Mouse (Mus musculus): ENCODE results near the gene Cdk19.
"Not testable (repeated sequence)": the region's sequence is repeated elsewhere in the genome, so short reads cannot be mapped to it uniquely, and the experiment has no call there.

Cdk19 gene

DNA sequence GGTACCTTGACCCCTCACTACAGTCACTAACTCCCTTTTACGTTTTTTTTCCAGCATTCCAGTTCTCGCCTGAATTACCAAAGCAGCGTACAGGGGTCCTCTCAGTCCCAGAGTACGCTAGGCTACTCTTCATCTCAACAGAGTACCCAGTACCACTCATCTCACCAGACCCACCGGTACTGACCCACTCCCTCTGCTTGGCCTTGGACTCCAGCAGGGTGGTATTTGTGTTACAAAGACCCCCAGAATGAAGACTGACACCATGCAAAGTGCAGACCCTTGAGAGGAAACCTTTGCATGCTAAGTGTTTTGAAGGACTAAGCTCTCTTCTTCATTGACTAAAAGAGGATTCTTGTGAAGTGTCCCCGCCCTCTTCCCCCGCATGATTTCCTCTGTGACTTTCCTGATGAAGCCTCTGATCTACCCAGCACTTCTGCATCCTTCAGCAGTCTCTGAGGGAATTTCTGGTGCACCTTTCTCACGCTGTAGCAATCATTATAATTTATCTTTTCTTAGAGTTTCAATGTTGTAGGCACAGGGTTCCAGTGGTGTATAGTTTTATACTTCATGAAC is 140.3 kb downstream of the Cdk19 start:
- in situ Hi-C loops (cut with MboI) = no loop called here

GRCm38 (mm10) chr10:40481534-40481933 is 142.2 kb downstream of the Cdk19 start:
- in situ Hi-C loops (cut with MboI) = no loop called here

DNA sequence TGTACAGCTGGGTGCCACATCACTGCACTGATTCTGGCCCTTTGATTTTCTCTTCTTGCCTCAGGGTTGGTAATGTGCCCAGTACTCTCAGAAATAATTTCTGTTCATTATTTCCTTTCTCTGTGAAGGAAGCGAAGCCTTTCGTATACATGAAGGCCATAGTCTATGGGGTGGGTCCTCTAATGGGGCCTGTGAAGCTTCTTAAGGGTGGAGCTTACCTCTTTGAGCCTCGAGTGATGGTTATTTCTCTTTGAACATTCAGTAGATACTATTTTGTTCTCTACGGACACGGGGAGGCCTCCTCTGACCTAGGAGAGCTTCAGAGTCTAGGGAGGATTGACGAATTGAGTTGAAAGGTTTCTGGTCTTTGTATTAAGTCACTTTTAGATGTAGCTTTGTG is 142.9 kb downstream of the Cdk19 start:
- in situ Hi-C loops (cut with MboI) = no loop called here

- in situ Hi-C loops (cut with MboI) = no loop called here
Measured at GRCm38 (mm10) chr10:40489086-40489796, 149.9 kb downstream of the Cdk19 start.

DNA sequence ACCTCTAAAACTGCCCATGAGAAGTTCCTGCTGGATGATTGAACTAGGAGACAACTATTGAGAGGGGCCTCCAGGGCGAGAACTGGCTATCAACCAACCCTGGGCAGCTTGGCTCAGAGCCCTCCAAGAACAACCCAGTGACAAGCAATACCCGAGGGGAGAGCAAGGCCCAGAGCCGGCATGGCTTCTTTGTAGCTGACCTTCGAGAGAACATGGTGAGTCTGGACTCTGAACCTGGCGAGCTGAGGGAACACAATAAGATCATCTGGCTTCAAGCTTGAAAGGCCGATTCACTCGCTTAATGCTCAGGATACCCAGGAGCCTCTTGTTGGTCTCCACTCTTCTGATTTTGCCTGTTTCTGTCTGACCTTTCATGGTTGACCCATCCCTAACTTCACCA is 151.8 kb downstream of the Cdk19 start:
- in situ Hi-C loops (cut with MboI) = no loop called here

GRCm38 (mm10) chr10:40491748-40492147 is 152.4 kb downstream of the Cdk19 start:
- in situ Hi-C loops (cut with MboI) = no loop called here

GRCm38 (mm10) chr10:40494181-40495162 is 155.1 kb downstream of the Cdk19 start:
- in situ Hi-C loops (cut with MboI) = no loop called here

DNA sequence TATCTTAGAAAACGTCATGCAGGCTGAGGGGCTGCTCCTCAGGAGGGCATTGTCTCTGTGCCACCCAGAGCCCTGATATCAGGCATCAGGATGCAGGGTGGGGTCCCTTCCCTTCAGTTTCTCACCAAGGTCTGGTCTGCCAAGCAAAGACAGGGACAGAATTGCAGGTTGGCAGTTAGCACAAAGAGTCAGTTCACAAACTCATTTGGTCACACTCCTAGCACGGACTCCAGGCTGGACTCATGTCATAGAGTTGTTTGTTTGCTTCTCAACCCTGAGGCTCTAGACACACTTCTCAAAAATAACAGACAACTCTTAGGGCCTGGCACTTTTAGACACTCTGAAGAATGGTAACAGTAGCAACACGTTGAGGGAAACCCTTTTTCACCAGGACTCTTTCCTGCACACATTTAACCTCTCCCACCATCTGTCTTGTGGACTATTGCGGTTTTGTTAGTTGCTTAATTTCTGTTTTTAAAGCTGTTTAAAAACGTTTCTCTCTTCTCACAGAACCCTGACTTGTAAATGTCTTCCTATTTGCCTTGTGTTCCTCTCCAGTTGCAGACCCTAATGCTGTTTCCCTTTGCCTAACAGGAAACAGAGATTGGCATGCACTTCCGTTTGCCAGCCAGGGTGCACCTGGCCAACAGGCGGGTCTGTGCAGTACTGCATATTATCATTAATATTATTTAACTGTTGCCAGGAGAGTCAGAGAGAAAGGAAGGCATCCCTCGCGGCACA is 158.1 kb downstream of the Cdk19 start:
- in situ Hi-C loops (cut with MboI) = no loop called here

DNA sequence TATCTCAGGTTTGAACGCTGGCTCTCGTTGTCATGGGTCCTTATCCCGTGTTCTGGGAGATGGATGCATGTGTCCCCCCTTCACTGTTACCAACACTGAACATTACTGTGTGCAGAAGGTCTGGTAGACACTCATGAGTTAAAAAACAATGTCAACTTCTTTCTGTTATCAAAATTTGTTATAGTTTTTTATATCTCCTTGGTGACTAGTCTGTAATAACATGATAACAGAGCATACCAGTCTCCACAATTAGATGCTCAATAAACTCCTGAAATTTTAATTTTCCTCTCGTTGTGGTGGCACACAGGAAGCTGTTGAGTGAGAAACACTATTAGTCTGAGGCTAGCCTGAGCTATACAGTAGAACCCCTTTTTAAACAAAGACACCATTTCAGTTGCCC is 159.1 kb downstream of the Cdk19 start:
- in situ Hi-C loops (cut with MboI) = no loop called here

DNA sequence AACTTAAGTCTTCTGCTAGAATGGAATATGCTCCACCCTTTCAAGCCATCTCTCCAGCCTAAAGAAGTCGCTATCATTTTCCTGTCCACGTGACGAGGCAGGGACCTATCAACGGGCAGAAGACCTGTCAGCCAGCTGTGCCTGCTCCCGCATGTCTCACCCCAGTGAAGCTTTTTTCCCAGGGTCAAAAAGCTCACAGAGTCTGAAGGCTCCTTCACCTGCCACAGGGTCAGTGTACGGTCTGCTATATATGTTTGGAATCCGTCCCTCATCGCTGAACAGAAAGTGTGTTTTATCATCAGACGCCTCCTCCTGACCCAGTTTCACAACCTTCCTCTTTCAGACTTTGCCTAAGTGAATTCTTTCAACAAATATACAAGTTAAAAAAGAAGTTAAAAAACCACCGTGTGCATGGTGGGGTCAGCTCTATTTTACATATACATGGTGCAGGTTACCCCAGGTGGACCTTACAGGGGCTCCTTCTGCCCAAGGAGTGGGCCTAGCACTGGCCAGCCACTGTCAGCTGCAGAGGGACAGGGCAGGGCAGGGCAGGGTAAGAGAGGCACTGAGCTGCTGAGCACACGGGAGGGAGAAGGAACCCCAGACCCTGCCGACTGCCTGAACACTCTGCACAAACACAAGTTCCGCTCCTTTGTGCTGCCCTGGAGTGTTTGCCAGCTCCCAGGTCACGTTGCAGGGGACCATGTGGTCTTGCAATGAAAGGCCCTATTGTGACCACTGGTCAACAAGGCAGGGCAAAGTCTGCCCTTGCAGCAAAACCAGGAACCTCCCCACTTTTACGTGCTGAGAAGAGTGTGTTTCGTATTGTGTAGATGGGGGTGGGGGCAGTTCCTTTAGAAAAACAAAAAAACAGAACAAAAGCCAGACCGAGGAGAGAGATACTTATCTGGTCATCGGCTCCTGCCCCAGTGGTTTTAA is 160.2 kb downstream of the Cdk19 start:
- in situ Hi-C loops (cut with MboI) = no loop called here

- in situ Hi-C loops (cut with MboI) = no loop called here
Measured at GRCm38 (mm10) chr10:40500723-40501245, 161.4 kb downstream of the Cdk19 start.

GRCm38 (mm10) chr10:40502734-40503133 is 163.4 kb downstream of the Cdk19 start:
- in situ Hi-C loops (cut with MboI) = no loop called here

GRCm38 (mm10) chr10:40510356-40510755 is 171.0 kb downstream of the Cdk19 start:
- in situ Hi-C loops (cut with MboI) = no loop called here

DNA sequence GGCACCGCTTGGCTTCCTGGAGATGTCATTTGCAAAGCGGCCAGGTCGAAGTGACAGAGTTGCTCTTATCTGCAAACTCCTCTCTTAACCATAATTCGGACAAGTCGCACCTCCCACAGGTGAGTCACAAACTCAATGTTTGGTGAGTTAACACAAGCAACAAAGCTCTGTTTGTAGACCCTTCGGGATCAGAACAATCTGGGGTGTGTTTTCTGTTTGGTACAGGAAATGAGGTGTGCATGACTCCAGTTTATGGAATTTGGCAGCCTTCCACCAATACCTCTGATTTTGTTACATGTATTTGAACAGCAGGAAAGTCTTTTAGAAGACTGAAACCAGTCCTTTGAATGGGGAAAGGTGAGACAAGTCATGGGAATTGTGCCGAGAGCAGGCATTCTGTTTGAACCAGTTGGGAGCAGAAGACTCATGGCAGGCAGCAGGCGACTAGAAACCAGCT is 171.9 kb downstream of the Cdk19 start:
- in situ Hi-C loops (cut with MboI) = no loop called here

DNA sequence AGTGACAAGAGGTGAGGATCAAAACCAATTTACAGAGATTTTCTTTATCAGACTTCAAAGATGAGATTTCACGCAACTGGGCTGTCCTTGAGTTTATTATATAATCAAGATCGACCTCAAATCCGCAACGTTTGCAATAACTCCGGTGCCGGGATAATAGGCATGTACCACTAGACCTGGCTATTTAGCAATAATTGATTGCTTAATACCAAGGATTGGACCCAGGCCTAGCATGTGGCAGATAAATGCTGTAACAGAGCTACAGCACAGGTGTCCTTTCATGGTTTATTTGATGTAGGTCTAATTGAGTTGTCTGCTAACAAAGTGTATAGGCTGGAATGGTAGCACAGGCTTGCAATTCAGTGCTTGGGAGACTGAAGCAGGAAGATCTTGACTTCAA is 172.8 kb downstream of the Cdk19 start:
- in situ Hi-C loops (cut with MboI) = no loop called here

DNA sequence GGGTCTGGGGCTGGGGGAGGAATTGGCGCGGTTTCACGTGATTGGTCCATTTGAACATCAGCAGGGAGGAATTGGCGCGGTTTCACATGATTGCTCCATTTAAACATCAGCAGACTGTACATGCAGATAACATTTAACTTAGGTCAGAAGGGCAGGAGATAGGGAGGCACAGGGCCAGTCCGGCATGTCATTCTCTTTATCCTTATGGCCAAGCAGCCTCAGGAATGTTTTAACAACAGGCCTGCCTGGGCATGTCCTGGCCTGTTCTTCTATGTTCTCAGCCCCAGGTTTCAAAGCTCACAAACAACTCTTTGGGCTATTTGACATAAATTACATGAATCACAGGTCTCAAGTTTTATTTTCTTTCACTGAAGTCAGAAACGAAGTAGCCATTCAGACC is 173.6 kb downstream of the Cdk19 start:
- in situ Hi-C loops (cut with MboI) = not testable (repeated sequence)

GRCm38 (mm10) chr10:40515225-40515681 is 175.9 kb downstream of the Cdk19 start:
- in situ Hi-C loops (cut with MboI) = no loop called here

DNA sequence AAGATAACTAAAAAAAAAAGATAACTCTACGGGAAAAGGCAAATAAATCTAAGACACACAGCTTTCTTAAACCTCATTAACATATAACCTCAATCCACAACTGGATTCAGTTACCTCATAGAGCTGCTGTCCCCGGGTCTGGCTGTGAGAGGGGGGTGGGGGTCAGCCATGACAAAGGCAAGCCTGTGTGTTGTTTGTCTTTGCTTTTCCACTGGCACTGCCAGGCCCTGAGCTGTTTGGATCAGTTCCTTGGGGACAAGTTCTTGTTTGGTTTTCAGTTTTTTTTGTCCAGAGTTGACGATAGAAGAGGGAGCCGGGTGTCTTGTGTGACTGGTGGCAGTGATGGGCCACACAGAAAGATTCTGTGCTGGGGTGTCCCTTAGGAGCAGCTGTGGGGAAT is 177.1 kb downstream of the Cdk19 start:
- in situ Hi-C loops (cut with MboI) = no loop called here

DNA sequence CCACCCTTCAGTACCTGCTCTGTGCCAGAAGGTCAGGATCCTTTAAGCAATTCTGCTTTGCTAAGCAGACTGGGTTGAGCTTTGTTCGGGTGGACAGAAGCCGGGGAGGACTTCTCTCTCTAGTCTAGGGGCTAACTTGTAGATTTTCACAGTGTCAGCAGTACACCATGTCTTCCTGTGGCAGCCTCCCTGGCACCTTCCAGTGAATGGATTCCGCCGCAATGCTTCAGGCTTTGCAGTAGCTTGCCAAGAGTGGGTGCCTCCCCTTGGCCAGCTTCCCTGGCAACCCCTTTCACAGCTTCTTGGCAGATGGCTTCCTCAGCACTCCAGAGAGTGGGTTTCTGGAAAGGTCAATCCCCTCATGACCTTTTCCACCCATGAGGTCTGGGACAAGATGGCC is 180.2 kb downstream of the Cdk19 start:
- in situ Hi-C loops (cut with MboI) = no loop called here

GRCm38 (mm10) chr10:40521579-40521978 is 182.2 kb downstream of the Cdk19 start:
- in situ Hi-C loops (cut with MboI) = loop anchor here (5.0 to 10.0 kb wide), 2 partner anchors 147 to 264 kb away; partner anchors contain the start of gene Gtf3c6

Measured in mature B cell (primary cell).